Mouse (Mus musculus): Measurements from ENCODE around the gene Gpx1. TPM values are rescaled to one million over a fixed set of nuclear protein-coding genes. Genes with fewer than 3 reads are reported as not detected.
"Not testable (repeated sequence)": the region's sequence is repeated elsewhere in the genome, so short reads cannot be mapped to it uniquely, and the experiment has no call there.

The Gpx1 gene
- polyA plus RNA-seq, 1 experiment from 2014 or later: 521 TPM

DNA sequence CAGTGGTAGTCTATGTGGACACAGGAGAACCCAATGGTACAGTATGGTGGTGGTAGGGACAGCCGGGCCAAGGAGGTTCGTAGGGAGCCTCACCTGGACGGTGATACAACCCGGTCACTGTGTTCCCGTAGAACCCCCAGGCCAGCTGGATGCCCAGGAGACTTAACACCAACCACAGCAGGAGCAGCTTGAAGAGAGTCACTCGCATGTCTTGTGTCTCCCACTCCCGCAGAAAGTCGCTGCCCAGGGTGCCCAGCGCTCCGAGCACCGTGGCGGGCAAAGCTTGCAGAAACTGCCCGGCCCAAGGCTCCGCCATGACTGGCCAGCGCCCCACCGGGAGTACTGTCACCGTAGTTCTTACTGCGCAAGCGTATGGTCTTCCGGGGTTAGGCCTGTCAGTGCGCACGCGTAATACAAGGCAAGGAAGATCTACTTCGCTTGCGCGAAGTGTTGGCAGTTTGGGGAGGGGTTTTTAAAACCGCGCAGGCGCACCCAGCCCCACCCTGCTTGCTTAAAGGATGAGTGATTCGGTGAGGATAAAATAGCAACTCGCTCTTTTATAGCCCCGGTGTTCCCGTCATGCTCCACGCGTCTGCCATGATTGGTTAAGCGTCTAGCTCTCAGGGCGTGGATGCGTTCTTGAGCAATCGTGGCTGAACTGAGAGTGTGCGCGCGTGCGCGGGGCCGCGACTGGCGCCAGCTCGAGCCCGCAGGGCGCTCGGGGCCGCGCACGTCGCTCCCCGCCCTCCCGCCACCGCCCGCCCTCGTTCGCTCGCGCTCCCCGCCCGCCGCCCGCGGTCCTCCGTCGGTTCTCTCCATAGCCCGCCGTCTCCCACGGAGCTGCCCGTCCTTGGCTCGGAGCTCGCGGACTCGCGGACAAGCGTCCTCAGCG is 32.8 kb upstream of the Gpx1 start, which contains the start of the genes Rhoa and Tcta:
Rhoa (plus strand) TSS at position 501 of the 892 bp plus-strand sequence.
Tcta (minus strand) TSS at position 532 of the 892 bp plus-strand sequence.
- peak within 1 kb of the TSS; percentile 96 for H3K4me3 ChIP-seq (ENCODE audit: low read depth, low read length)
- no peaks in the 10 kb centered on the region for H3K9me3 ChIP-seq (replicated peaks; ENCODE audit: control insufficient read depth, low read length)
- WGBS: under 1% methylated on average over 68 of the region's 81 CpGs
- DNase-seq (ENCODE audit: low spot score): peak; percentile 100
- ATAC-seq: peak; percentile 98
- H3K27me3 ChIP-seq (replicated peaks; ENCODE audit: control insufficient read depth, insufficient read depth, low read length): no peaks in the 10 kb centered on the region
- peak within 1 kb of the TSS; percentile 86 for H3K4me2 ChIP-seq (ENCODE audit: low read length)
- peak within 1 kb of the TSS; percentile 98 for H3K27ac ChIP-seq (ENCODE audit: low read depth, low read length)
- peak within 1 kb of the TSS; percentile 90 for H3K9ac ChIP-seq (ENCODE audit: low read length)
- H3K36me3 ChIP-seq (ENCODE audit: control insufficient read depth, insufficient read depth, low read length): peaks cover 24% of the 10 kb centered on the region
- H3K4me1 ChIP-seq (ENCODE audit: control insufficient read depth, insufficient read depth, low read length): peaks cover 20% of the 10 kb centered on the region

DNA sequence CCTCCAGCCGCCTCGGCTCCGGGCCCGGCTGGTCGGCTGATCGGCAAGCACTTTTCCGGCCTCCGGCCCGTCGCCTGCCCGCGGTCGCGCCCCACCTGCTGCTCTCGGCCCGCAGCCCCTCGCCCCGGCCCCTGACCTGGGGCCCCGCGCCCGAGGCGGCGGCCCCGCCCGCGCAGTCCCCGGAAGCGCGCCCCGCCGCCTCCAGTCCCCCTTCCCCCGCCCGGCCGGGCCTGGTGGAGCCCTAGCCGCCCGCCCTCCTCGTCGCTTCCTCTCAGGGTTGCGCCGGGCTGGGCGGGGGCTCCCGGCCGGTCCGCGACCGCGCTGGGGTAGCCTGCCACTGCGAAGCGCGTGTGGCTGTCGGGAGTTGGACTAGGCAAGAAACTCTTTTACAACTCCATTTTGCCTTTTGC is 32.1 kb upstream of the Gpx1 start:
- Histone ChIP-seq H3K27ac (ENCODE audit: low read depth, low read length) (peak overlapping the region; percentile 98), H3K4me3 (ENCODE audit: low read depth, low read length) (peak overlapping the region; percentile 96), H3K27me3 (replicated peaks; ENCODE audit: control insufficient read depth, insufficient read depth, low read length) (no peaks in the 10 kb centered on the region), H3K4me1 (ENCODE audit: control insufficient read depth, insufficient read depth, low read length) (peaks cover 20% of the 10 kb centered on the region), H3K9ac (ENCODE audit: low read length) (peak overlapping the region; percentile 90), H3K9me3 (replicated peaks; ENCODE audit: control insufficient read depth, low read length) (no peaks in the 10 kb centered on the region), H3K36me3 (ENCODE audit: control insufficient read depth, insufficient read depth, low read length) (peaks cover 19% of the 10 kb centered on the region), H3K4me2 (ENCODE audit: low read length) (peak overlapping the region; percentile 65)
- peak; percentile 76 for DNase-seq (ENCODE audit: low spot score)
- peak; percentile 73 for ATAC-seq
- under 1% methylated on average over 35 of the region's 51 CpGs for WGBS

DNA sequence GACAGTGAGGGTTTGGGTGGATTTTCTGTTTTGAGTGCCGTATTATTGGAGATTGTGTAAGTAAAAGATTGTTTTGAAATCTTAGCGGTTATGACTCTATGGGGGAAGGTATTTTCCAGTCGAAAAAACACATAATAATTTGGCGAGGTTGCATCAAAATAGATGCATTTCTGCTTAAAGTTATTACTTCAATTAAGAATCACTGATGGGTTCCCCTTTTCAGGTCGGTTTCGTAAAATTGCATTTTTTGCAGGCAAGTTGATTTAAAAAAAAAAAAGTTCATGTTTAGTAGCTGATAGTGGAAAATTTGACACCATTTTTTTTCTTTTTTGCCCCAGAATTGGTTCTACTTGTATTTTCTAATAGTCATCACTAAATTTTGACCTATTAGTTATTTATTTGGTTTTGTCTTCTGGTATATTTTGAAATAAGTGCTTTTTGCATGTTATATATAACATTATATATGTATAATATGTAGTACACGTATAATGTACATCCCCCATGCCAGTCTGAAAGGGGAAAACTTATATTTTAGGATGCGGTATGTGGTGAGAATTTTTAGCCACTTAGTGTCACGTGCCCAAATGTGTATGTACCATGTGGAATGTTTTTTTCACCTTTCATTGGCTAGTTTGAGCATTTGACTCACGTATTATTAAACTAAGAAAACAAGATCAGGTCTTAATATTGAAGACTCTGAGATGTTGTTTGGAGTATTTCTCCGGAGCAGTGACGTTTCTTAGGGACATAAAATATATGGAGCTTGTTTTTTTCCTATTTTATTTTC is 31.5 kb upstream of the Gpx1 start:
- H3K9ac ChIP-seq (ENCODE audit: low read length): peak overlapping the region; percentile 90
- peaks cover 20% of the 10 kb centered on the region for H3K4me1 ChIP-seq (ENCODE audit: control insufficient read depth, insufficient read depth, low read length)
- peak overlapping the region; percentile 96 for H3K4me3 ChIP-seq (ENCODE audit: low read depth, low read length)
- peak overlapping the region; percentile 98 for H3K27ac ChIP-seq (ENCODE audit: low read depth, low read length)
- WGBS: 22% methylated on average over 12 of the region's 12 CpGs
- no peak for DNase-seq (ENCODE audit: low spot score)
- H3K27me3 ChIP-seq (replicated peaks; ENCODE audit: control insufficient read depth, insufficient read depth, low read length): no peaks in the 10 kb centered on the region
- no peak for ATAC-seq
- H3K4me2 ChIP-seq (ENCODE audit: low read length): peak overlapping the region; percentile 65
- H3K36me3 ChIP-seq (ENCODE audit: control insufficient read depth, insufficient read depth, low read length): peaks cover 15% of the 10 kb centered on the region
- no peaks in the 10 kb centered on the region for H3K9me3 ChIP-seq (replicated peaks; ENCODE audit: control insufficient read depth, low read length)

GRCm38 (mm10) chr9:108308141-108308540 is 30.6 kb upstream of the Gpx1 start:
- H3K4me2 ChIP-seq (ENCODE audit: low read length): peak overlapping the region; percentile 65
- H3K9ac ChIP-seq (ENCODE audit: low read length): peak overlapping the region; percentile 1; the same call in 1 of the 2 replicates
- peaks cover 9% of the 10 kb centered on the region for H3K36me3 ChIP-seq (ENCODE audit: control insufficient read depth, insufficient read depth, low read length)
- H3K27ac ChIP-seq (ENCODE audit: low read depth, low read length): no peak overlapping the region
- no peaks in the 10 kb centered on the region for H3K27me3 ChIP-seq (replicated peaks; ENCODE audit: control insufficient read depth, insufficient read depth, low read length)
- peak overlapping the region; percentile 96 for H3K4me3 ChIP-seq (ENCODE audit: low read depth, low read length)
- peaks cover 20% of the 10 kb centered on the region for H3K4me1 ChIP-seq (ENCODE audit: control insufficient read depth, insufficient read depth, low read length)
- ATAC-seq: no peak
- WGBS: 58% methylated on average over 2 of the region's 2 CpGs
- no peaks in the 10 kb centered on the region for H3K9me3 ChIP-seq (replicated peaks; ENCODE audit: control insufficient read depth, low read length)
- no peak for DNase-seq (ENCODE audit: low spot score)

- Histone ChIP-seq H3K4me2 (ENCODE audit: low read length) (no peak overlapping the region), H3K9me3 (replicated peaks; ENCODE audit: control insufficient read depth, low read length) (no peaks in the 10 kb centered on the region), H3K9ac (ENCODE audit: low read length) (no peak overlapping the region), H3K27ac (ENCODE audit: low read depth, low read length) (no peak overlapping the region), H3K36me3 (ENCODE audit: control insufficient read depth, insufficient read depth, low read length) (peaks cover 13% of the 10 kb centered on the region; the same call in 1 of the 2 replicates), H3K4me1 (ENCODE audit: control insufficient read depth, insufficient read depth, low read length) (no peaks in the 10 kb centered on the region), H3K27me3 (replicated peaks; ENCODE audit: control insufficient read depth, insufficient read depth, low read length) (no peaks in the 10 kb centered on the region), H3K4me3 (ENCODE audit: low read depth, low read length) (no peak overlapping the region)
- 95% methylated on average over 3 of the region's 3 CpGs for WGBS
- DNase-seq (ENCODE audit: low spot score) (no peak), ATAC-seq (no peak)
Measured at GRCm38 (mm10) chr9:108317572-108317971, 21.1 kb upstream of the Gpx1 start.

DNA sequence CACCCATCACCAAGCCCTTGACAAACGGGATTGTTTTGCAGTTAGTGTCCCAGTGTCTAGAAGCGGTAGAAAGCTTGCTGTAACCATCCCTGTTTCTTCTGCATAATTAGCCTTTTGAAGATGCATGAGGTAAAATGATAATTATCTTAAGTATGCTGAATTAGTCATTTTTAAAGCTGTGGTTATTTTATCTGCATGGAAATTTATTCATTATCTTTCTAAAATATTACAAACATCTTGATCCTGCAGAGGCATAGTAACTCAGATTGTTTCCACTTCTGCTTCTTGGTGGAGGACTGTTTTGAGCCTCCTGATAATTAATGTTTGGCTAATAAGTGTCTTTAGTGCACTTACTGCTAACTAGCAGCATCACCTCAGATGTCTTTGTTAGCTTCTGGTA is 20.2 kb upstream of the Gpx1 start:
- Histone ChIP-seq H3K4me1 (ENCODE audit: control insufficient read depth, insufficient read depth, low read length) (no peaks in the 10 kb centered on the region), H3K27ac (ENCODE audit: low read depth, low read length) (no peak overlapping the region), H3K9ac (ENCODE audit: low read length) (no peak overlapping the region), H3K27me3 (replicated peaks; ENCODE audit: control insufficient read depth, insufficient read depth, low read length) (no peaks in the 10 kb centered on the region), H3K4me2 (ENCODE audit: low read length) (no peak overlapping the region), H3K9me3 (replicated peaks; ENCODE audit: control insufficient read depth, low read length) (no peaks in the 10 kb centered on the region), H3K4me3 (ENCODE audit: low read depth, low read length) (no peak overlapping the region), H3K36me3 (ENCODE audit: control insufficient read depth, insufficient read depth, low read length) (peaks cover 13% of the 10 kb centered on the region; the same call in 1 of the 2 replicates)
- 77% methylated on average over 2 of the region's 2 CpGs for WGBS
- no peak for DNase-seq (ENCODE audit: low spot score)
- ATAC-seq: no peak

GRCm38 (mm10) chr9:108322054-108322453 is 16.6 kb upstream of the Gpx1 start:
- not testable (repeated sequence) for H3K4me2 ChIP-seq (ENCODE audit: low read length); H3K9me3 ChIP-seq (replicated peaks; ENCODE audit: control insufficient read depth, low read length); H3K4me1 ChIP-seq (ENCODE audit: control insufficient read depth, insufficient read depth, low read length); ATAC-seq; H3K27ac ChIP-seq (ENCODE audit: low read depth, low read length); H3K27me3 ChIP-seq (replicated peaks; ENCODE audit: control insufficient read depth, insufficient read depth, low read length); H3K9ac ChIP-seq (ENCODE audit: low read length); DNase-seq (ENCODE audit: low spot score); H3K4me3 ChIP-seq (ENCODE audit: low read depth, low read length)
- H3K36me3 ChIP-seq (ENCODE audit: control insufficient read depth, insufficient read depth, low read length): 0 out of 2 replicates have a peak, but pooled peaks cover 13% of the 10 kb centered on the region
- WGBS: 95% methylated on average over 7 of the region's 7 CpGs

DNA sequence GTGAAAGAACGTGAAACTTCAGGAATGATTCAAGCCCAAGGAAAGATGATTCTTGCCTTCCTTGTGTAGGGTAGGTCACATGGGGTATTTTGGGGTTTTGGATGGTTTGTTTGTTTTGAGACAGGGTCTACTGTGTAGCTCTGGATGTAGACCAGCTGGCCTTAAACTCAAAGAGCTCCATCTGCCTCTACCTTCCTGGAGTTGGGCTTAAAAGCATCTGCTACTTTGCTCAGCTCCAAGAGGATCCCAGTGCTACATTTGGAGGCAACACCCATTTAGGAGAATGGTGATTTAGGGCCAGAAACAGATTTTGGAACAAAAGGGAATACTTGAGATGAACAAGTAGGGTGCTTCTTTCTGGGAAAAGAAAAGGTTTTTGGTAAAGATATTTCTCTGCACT is 13.9 kb upstream of the Gpx1 start:
- H3K4me3 ChIP-seq (ENCODE audit: low read depth, low read length): no peak overlapping the region
- no peak overlapping the region for H3K4me2 ChIP-seq (ENCODE audit: low read length)
- no peaks in the 10 kb centered on the region for H3K4me1 ChIP-seq (ENCODE audit: control insufficient read depth, insufficient read depth, low read length)
- 93% methylated on average over 1 of the region's 1 CpGs for WGBS
- H3K36me3 ChIP-seq (ENCODE audit: control insufficient read depth, insufficient read depth, low read length): peaks cover 28% of the 10 kb centered on the region
- H3K27me3 ChIP-seq (replicated peaks; ENCODE audit: control insufficient read depth, insufficient read depth, low read length): no peaks in the 10 kb centered on the region
- no peak overlapping the region for H3K27ac ChIP-seq (ENCODE audit: low read depth, low read length)
- DNase-seq (ENCODE audit: low spot score) (no peak), ATAC-seq (no peak)
- H3K9ac ChIP-seq (ENCODE audit: low read length): no peak overlapping the region
- no peaks in the 10 kb centered on the region for H3K9me3 ChIP-seq (replicated peaks; ENCODE audit: control insufficient read depth, low read length)

All from forebrain, embryonic 14.5 days (tissue).